Mouse (Mus musculus): ENCODE measurements around the gene Spa17. TPM values are rescaled to one million over a fixed set of nuclear protein-coding genes. Genes with fewer than 3 reads are reported as not detected.

Spa17 gene
- polyA plus RNA-seq, 1 experiment from 2014 or later: 1.5 TPM

DNA sequence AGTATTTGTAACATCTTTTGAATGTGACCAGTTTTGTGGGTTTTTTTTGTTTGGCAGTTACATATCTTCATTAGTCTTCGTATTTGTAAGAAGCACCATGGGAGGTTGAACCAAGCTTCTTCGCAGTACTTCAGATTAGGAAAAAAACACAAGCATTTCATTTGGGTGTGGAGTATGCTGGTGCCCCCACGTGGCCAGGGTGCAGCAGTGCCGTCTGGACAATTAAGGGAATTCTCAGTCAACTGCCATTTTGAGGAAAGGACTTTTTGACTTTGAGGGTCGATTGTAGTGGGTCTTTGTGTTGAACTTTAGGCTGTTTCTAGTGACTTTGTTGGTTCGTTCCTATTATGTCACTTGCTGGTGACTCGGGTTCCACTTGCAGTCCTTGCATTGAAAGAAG lies 22.8 kb upstream of the Spa17 start:
- Histone ChIP-seq H3K36me3 (replicated peaks) (no peaks in the 10 kb centered on the region), H3K4me1 (replicated peaks) (no peaks in the 10 kb centered on the region), H3K9ac (no peak overlapping the region), H3K9me3 (replicated peaks) (no peaks in the 10 kb centered on the region), H3K27me3 (no peaks in the 10 kb centered on the region), H3K27ac (replicated peaks) (no peak overlapping the region), H3K4me2 (no peak overlapping the region), H3K4me3 (replicated peaks) (no peak overlapping the region)
- no peak for ATAC-seq (ENCODE audit: insufficient read depth)
- WGBS (ENCODE audit: insufficient replicate concordance): 9% methylated on average over 7 of the region's 7 CpGs

- Histone ChIP-seq H3K4me2 (no peak overlapping the region), H3K36me3 (replicated peaks) (no peaks in the 10 kb centered on the region), H3K27ac (replicated peaks) (no peak overlapping the region), H3K27me3 (no peaks in the 10 kb centered on the region), H3K9ac (no peak overlapping the region), H3K4me3 (replicated peaks) (no peak overlapping the region), H3K4me1 (replicated peaks) (no peaks in the 10 kb centered on the region), H3K9me3 (replicated peaks) (no peaks in the 10 kb centered on the region)
- WGBS (ENCODE audit: insufficient replicate concordance): 78% methylated on average over 3 of the region's 3 CpGs
- no peak for ATAC-seq (ENCODE audit: insufficient read depth)
Observed at GRCm38 (mm10) chr9:37634269-37634668, 20.7 kb upstream of the Spa17 start.

- no peak for ATAC-seq (ENCODE audit: insufficient read depth)
- Histone ChIP-seq H3K9ac (no peak overlapping the region), H3K36me3 (replicated peaks) (no peaks in the 10 kb centered on the region), H3K4me3 (replicated peaks) (no peak overlapping the region), H3K9me3 (replicated peaks) (no peaks in the 10 kb centered on the region), H3K4me2 (no peak overlapping the region), H3K4me1 (replicated peaks) (no peaks in the 10 kb centered on the region), H3K27me3 (no peaks in the 10 kb centered on the region), H3K27ac (replicated peaks) (no peak overlapping the region)
- WGBS (ENCODE audit: insufficient replicate concordance): 66% methylated on average over 2 of the region's 2 CpGs
Observed at GRCm38 (mm10) chr9:37632305-37632704, 18.8 kb upstream of the Spa17 start.

GRCm38 (mm10) chr9:37629941-37630340 lies 16.4 kb upstream of the Spa17 start:
- WGBS (ENCODE audit: insufficient replicate concordance): 50% methylated on average over 2 of the region's 2 CpGs
- no peak for ATAC-seq (ENCODE audit: insufficient read depth)
- Histone ChIP-seq H3K27ac (replicated peaks) (no peak overlapping the region), H3K9me3 (replicated peaks) (no peaks in the 10 kb centered on the region), H3K4me2 (no peak overlapping the region), H3K36me3 (replicated peaks) (no peaks in the 10 kb centered on the region), H3K4me1 (replicated peaks) (no peaks in the 10 kb centered on the region), H3K27me3 (no peaks in the 10 kb centered on the region), H3K9ac (no peak overlapping the region), H3K4me3 (replicated peaks) (no peak overlapping the region)

- no peaks in the 10 kb centered on the region for H3K36me3 ChIP-seq (replicated peaks)
- H3K4me1 ChIP-seq (replicated peaks): no peaks in the 10 kb centered on the region
- no peak overlapping the region for H3K27ac ChIP-seq (replicated peaks)
- 71% methylated on average over 4 of the region's 4 CpGs for WGBS (ENCODE audit: insufficient replicate concordance)
- no peak overlapping the region for H3K4me2 ChIP-seq
- no peaks in the 10 kb centered on the region for H3K27me3 ChIP-seq
- H3K4me3 ChIP-seq (replicated peaks): no peak overlapping the region
- no peak for ATAC-seq (ENCODE audit: insufficient read depth)
- no peak overlapping the region for H3K9ac ChIP-seq
- H3K9me3 ChIP-seq (replicated peaks): no peaks in the 10 kb centered on the region
Observed at GRCm38 (mm10) chr9:37628581-37628980, 15.1 kb upstream of the Spa17 start.

DNA sequence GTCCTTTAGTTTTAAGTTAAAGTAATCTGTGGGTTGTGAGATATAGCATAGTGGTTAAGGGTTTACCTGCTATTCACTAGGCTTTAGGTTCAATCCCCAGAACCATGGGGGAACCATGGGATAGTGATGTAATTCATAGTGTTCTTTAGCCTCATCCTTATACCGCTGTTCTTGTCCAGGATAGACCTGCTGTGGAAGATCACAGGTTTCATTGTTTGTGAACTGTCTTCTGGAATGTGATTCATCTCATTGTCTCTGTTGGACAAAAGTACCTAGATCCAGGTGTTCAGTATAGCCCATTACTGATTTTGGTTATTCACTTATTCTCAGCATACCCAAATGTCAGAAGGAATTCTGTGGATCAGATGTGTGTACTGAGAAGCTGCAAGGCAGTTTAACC lies 13.7 kb upstream of the Spa17 start:
- 84% methylated on average over 1 of the region's 1 CpGs for WGBS (ENCODE audit: insufficient replicate concordance)
- H3K4me3 ChIP-seq (replicated peaks): no peak overlapping the region
- H3K27ac ChIP-seq (replicated peaks): no peak overlapping the region
- H3K36me3 ChIP-seq (replicated peaks): no peaks in the 10 kb centered on the region
- ATAC-seq (ENCODE audit: insufficient read depth): no peak
- H3K9me3 ChIP-seq (replicated peaks): no peaks in the 10 kb centered on the region
- no peak overlapping the region for H3K4me2 ChIP-seq
- H3K9ac ChIP-seq: no peak overlapping the region
- H3K4me1 ChIP-seq (replicated peaks): no peaks in the 10 kb centered on the region
- no peaks in the 10 kb centered on the region for H3K27me3 ChIP-seq

GRCm38 (mm10) chr9:37626103-37626567 lies 12.6 kb upstream of the Spa17 start:
- Histone ChIP-seq H3K9ac (no peak overlapping the region), H3K4me2 (no peak overlapping the region), H3K9me3 (replicated peaks) (no peaks in the 10 kb centered on the region), H3K4me3 (replicated peaks) (no peak overlapping the region), H3K27me3 (no peaks in the 10 kb centered on the region), H3K27ac (replicated peaks) (no peak overlapping the region), H3K4me1 (replicated peaks) (no peaks in the 10 kb centered on the region), H3K36me3 (replicated peaks) (no peaks in the 10 kb centered on the region)
- WGBS (ENCODE audit: insufficient replicate concordance): 38% methylated on average over 3 of the region's 3 CpGs
- 0 out of 2 replicates have a peak, but pooled peaks have one; percentile 25 for ATAC-seq (ENCODE audit: insufficient read depth)

DNA sequence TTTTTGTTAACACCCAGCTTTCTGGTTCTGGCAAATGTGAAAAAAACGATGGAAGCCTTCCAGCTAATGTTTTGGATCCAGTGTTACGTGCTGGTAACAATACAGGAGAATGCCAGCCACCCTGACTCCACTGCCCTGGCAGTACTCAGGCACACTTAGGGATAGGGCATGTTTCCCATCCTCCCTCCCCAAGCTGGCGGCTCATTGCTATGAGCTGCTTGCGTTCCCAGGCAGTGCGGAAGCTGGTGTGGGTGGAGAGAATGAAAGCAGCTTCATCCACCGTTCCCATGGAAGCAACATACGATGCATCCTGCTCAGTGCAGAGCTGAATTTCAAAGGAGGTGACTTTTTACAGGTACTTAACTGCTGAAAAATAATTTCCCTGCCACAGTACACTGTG lies 12.1 kb upstream of the Spa17 start:
- H3K27me3 ChIP-seq: no peaks in the 10 kb centered on the region
- no peak for ATAC-seq (ENCODE audit: insufficient read depth)
- 54% methylated on average over 7 of the region's 7 CpGs for WGBS (ENCODE audit: insufficient replicate concordance)

GRCm38 (mm10) chr9:37625129-37625528 lies 11.6 kb upstream of the Spa17 start:
- ATAC-seq (ENCODE audit: insufficient read depth): no peak
- Histone ChIP-seq H3K4me1 (replicated peaks) (no peaks in the 10 kb centered on the region), H3K27me3 (no peaks in the 10 kb centered on the region), H3K4me2 (no peak overlapping the region), H3K9ac (no peak overlapping the region), H3K27ac (replicated peaks) (no peak overlapping the region), H3K36me3 (replicated peaks) (no peaks in the 10 kb centered on the region), H3K9me3 (replicated peaks) (no peaks in the 10 kb centered on the region), H3K4me3 (replicated peaks) (no peak overlapping the region)
- 72% methylated on average over 3 of the region's 3 CpGs for WGBS (ENCODE audit: insufficient replicate concordance)

More for the DNA sequence above, 12.1 kb upstream of the Spa17 start:
- H3K4me3 ChIP-seq (replicated peaks): no peak overlapping the region
- no peak overlapping the region for H3K27ac ChIP-seq (replicated peaks)
- H3K36me3 ChIP-seq (replicated peaks): no peaks in the 10 kb centered on the region
- H3K4me2 ChIP-seq: no peak overlapping the region
- H3K9me3 ChIP-seq (replicated peaks): no peaks in the 10 kb centered on the region
- no peaks in the 10 kb centered on the region for H3K4me1 ChIP-seq (replicated peaks)
- H3K9ac ChIP-seq: no peak overlapping the region

DNA sequence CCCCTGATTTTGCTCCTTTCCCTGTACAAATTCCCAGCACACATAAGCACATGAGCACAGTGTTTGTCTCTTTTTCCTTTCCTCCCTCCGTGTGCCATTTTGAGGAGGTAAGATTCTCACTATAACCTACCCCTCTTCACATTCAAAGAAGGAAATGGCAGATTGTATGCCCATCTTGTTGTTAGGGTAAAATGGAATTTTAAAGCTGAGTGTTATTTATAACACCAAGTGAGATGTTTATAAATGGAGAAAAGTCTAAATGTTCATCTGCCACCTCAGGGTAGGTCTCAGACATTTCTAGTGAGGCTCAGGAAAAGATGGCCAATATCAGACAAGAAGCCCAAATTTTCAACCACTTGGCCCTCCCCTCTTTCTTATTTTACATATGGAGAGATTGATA lies 11.0 kb upstream of the Spa17 start:
- no peaks in the 10 kb centered on the region for H3K9me3 ChIP-seq (replicated peaks)
- H3K27ac ChIP-seq (replicated peaks): no peak overlapping the region
- H3K9ac ChIP-seq: no peak overlapping the region
- H3K4me2 ChIP-seq: no peak overlapping the region
- no peak overlapping the region for H3K4me3 ChIP-seq (replicated peaks)
- 68% methylated on average over 1 of the region's 1 CpGs for WGBS (ENCODE audit: insufficient replicate concordance)
- H3K4me1 ChIP-seq (replicated peaks): no peaks in the 10 kb centered on the region
- H3K36me3 ChIP-seq (replicated peaks): no peaks in the 10 kb centered on the region
- no peak for ATAC-seq (ENCODE audit: insufficient read depth)
- H3K27me3 ChIP-seq: no peaks in the 10 kb centered on the region

DNA sequence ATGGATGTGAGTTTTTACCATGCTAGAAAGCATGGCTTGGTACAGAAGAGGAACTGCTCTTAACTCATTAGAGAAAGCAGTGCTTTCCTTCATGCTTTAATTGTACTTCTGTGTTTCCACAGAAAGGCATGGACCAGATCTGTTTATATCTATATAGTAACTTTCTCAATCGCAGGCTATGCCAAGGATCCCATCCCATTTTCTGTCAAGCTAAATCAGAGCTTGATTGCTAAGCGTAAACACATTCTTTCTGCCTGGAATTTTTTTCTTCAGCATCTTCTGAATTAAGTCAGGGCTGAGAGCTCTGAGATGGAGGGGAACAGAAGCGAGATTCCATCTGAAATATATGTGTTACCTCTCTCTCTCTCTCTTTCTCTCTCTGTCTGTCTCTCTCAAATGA lies 10.5 kb upstream of the Spa17 start:
- Histone ChIP-seq H3K27me3 (no peaks in the 10 kb centered on the region), H3K4me3 (replicated peaks) (no peak overlapping the region), H3K27ac (replicated peaks) (no peak overlapping the region), H3K9me3 (replicated peaks) (no peaks in the 10 kb centered on the region), H3K36me3 (replicated peaks) (no peaks in the 10 kb centered on the region), H3K4me2 (no peak overlapping the region), H3K9ac (no peak overlapping the region), H3K4me1 (replicated peaks) (no peaks in the 10 kb centered on the region)
- 69% methylated on average over 3 of the region's 3 CpGs for WGBS (ENCODE audit: insufficient replicate concordance)
- ATAC-seq (ENCODE audit: insufficient read depth): no peak

DNA sequence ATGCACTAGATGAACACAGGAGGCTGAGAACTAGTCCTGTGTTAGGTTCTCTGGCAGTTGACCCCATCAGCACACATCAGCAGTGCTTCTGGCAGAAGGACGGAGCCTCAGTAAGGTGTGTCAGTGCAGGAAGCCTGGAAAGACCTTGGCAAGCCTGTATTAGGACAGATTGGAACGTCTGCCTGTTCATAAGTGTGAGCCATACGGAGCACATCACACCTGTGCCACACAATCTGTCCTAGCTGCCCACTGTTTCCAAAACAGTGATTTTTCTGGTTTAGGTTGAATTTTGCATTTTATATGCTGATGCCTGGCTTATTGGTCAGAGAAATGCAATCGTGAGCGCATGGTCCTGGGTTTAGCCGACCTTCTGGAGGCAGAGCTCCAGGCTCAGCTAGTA lies 7.8 kb upstream of the Spa17 start:
- Histone ChIP-seq H3K27me3 (no peaks in the 10 kb centered on the region), H3K9me3 (replicated peaks) (no peaks in the 10 kb centered on the region), H3K4me1 (replicated peaks) (0 out of 2 replicates have a peak, but pooled peaks cover 3% of the 10 kb centered on the region), H3K4me3 (replicated peaks) (no peak overlapping the region), H3K36me3 (replicated peaks) (no peaks in the 10 kb centered on the region), H3K27ac (replicated peaks) (no peak overlapping the region), H3K4me2 (no peak overlapping the region), H3K9ac (no peak overlapping the region)
- 72% methylated on average over 6 of the region's 6 CpGs for WGBS (ENCODE audit: insufficient replicate concordance)
- no peak for ATAC-seq (ENCODE audit: insufficient read depth)
